Mouse (Mus musculus): ENCODE data around the gene Card10. TPM values are rescaled to one million over a fixed set of nuclear protein-coding genes. Genes with fewer than 3 reads are reported as not detected.

The Card10 gene
- polyA plus RNA-seq, 1 experiment = 24.2 TPM

- WGBS = 53% methylated on average over 2 of the region's 2 CpGs
- DNase-seq (ENCODE audit: low read depth, low spot score) = no peak
These were observed 2.5 kb upstream of the Card10 start for GRCm38 (mm10) chr15:78805351-78805750.

GRCm38 (mm10) chr15:78804326-78804725, 1.5 kb upstream of the Card10 start:
- WGBS = 10% methylated on average over 6 of the region's 6 CpGs
- DNase-seq (ENCODE audit: low read depth, low spot score) = no peak

- DNase-seq (ENCODE audit: low read depth, low spot score) = no peak
- WGBS = 14% methylated on average over 8 of the region's 8 CpGs
These were observed 658 bp upstream of the Card10 start for GRCm38 (mm10) chr15:78803499-78803900.

GRCm38 (mm10) chr15:78801971-78802741, 686 bp downstream of the Card10 start:
- WGBS = under 1% methylated on average over 67 of the region's 67 CpGs

GRCm38 (mm10) chr15:78801571-78801970, 1.3 kb downstream of the Card10 start:
- whole genome bisulfite sequencing = 37% methylated on average over 9 of the region's 9 CpGs
- DNase-seq (ENCODE audit: low read depth, low spot score) = no peak

More at GRCm38 (mm10) chr15:78801971-78802741, 686 bp downstream of the Card10 start:
- no peak for DNase-seq (ENCODE audit: low read depth, low spot score)

GRCm38 (mm10) chr15:78799029-78799428, 3.8 kb downstream of the Card10 start:
- no peak for DNase-seq (ENCODE audit: low read depth, low spot score)
- 68% methylated on average over 19 of the region's 21 CpGs for WGBS

- DNase-seq (ENCODE audit: low read depth, low spot score) = no peak
- WGBS = 74% methylated on average over 8 of the region's 8 CpGs
These were observed 5.8 kb downstream of the Card10 start for GRCm38 (mm10) chr15:78797060-78797329.

- WGBS = 32% methylated on average over 25 of the region's 25 CpGs
These were observed 6.4 kb downstream of the Card10 start for GRCm38 (mm10) chr15:78796196-78797059.

GRCm38 (mm10) chr15:78790990-78791389, 11.9 kb downstream of the Card10 start:
- no peak for DNase-seq (ENCODE audit: low read depth, low spot score)
- WGBS = 75% methylated on average over 12 of the region's 12 CpGs

More at GRCm38 (mm10) chr15:78796196-78797059, 6.4 kb downstream of the Card10 start:
- no peak for DNase-seq (ENCODE audit: low read depth, low spot score)

GRCm38 (mm10) chr15:78790451-78790850, 12.4 kb downstream of the Card10 start:
- WGBS = 53% methylated on average over 4 of the region's 4 CpGs
- DNase-seq (ENCODE audit: low read depth, low spot score) = no peak

GRCm38 (mm10) chr15:78789721-78790323, 13.0 kb downstream of the Card10 start:
- DNase-seq (ENCODE audit: low read depth, low spot score) = no peak
- WGBS = 82% methylated on average over 13 of the region's 13 CpGs

GRCm38 (mm10) chr15:78788042-78788441, 14.8 kb downstream of the Card10 start:
- no peak for DNase-seq (ENCODE audit: low read depth, low spot score)
- 68% methylated on average over 3 of the region's 3 CpGs for WGBS

- 36% methylated on average over 9 of the region's 9 CpGs for WGBS
- DNase-seq (ENCODE audit: low read depth, low spot score) = no peak
These were observed 15.5 kb downstream of the Card10 start for GRCm38 (mm10) chr15:78787287-78787856.

- 57% methylated on average over 9 of the region's 9 CpGs for WGBS
These were observed 16.4 kb downstream of the Card10 start for GRCm38 (mm10) chr15:78786411-78786818.

GRCm38 (mm10) chr15:78785961-78786360, 16.9 kb downstream of the Card10 start:
- WGBS = 35% methylated on average over 7 of the region's 7 CpGs
- DNase-seq (ENCODE audit: low read depth, low spot score) = no peak

More at GRCm38 (mm10) chr15:78786411-78786818, 16.4 kb downstream of the Card10 start:
- no peak for DNase-seq (ENCODE audit: low read depth, low spot score)

- no peak for DNase-seq (ENCODE audit: low read depth, low spot score)
These were observed 17.6 kb downstream of the Card10 start for GRCm38 (mm10) chr15:78785258-78785657.

GRCm38 (mm10) chr15:78784520-78784919, 18.3 kb downstream of the Card10 start:
- no peak for DNase-seq (ENCODE audit: low read depth, low spot score)
- 77% methylated on average over 5 of the region's 5 CpGs for WGBS

More at GRCm38 (mm10) chr15:78785258-78785657, 17.6 kb downstream of the Card10 start:
- 83% methylated on average over 7 of the region's 7 CpGs for WGBS

GRCm38 (mm10) chr15:78782348-78783103, 20.3 kb downstream of the Card10 start:
- WGBS = 78% methylated on average over 14 of the region's 14 CpGs
- no peak for DNase-seq (ENCODE audit: low read depth, low spot score)

GRCm38 (mm10) chr15:78780908-78781307, 21.9 kb downstream of the Card10 start:
- DNase-seq (ENCODE audit: low read depth, low spot score) = no peak
- WGBS = 71% methylated on average over 7 of the region's 7 CpGs
